Mouse (Mus musculus): ENCODE data around the gene Cth. TPM values are rescaled to one million over a fixed set of nuclear protein-coding genes. Genes with fewer than 3 reads are reported as not detected.

Gene Cth
- polyA plus RNA-seq (2017; shearing (Covaris generic)): not detected

DNA sequence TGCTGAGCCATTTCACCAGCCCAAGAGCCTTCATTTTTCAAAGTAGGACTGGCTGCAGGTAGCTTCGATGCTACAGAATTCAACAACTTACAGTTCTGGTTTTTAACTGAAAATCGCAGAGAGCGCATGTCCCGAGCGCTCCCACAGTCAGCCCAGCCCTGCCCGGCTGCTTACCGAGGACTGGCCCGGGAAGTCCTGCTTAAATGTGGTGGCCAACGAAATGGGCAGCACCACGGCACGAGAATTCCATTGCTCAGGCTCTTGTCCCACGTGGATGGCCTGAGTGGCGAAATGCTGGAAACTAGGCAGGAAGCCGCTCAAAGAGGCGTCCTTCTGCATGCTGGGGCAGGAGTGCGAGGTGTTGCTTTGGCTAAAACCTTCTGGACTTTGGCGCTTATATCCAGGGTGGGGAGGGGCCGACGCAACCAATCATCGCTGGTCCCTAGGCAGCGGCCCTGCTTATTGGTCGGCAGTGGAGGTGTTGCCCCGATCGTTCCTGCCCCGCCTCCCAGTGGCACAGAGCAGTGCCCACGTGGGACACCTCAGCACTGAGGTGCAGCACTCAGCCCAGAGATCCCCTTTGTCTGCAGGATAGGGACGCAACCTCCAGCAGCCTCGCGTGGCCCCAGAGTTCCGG is at the start of gene Cth:
TSS of gene Cth (minus strand) at position 386 of the 637 bp plus-strand sequence.

DNA sequence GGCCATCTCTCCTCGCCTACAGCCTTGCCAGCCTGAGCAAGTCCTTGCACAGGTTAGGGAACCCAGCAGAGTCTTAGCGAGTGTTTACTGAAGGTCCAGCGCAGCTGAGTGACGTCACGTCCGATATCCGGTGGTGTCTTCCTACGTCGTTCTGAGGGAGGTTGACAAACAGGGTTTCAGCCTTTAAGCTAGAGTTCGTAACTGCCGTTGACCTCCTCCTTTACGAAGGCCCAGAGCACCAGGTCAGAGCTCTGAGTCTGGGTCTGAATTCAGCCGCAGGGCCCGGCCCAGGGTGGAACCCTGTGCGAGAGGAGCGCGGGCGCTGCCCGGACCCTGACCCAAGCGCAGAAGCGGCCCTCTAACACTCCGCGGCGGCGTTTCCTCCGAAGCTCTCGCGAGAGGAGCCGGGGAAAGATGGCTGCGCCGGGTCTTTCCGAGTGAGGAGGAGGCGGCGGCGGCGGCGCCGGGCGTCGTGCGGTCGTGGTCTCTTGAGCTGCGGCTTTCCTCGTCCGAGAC is 22.0 kb upstream of the Cth start, which contains the start of gene Ankrd13c:
TSS of gene Ankrd13c (plus strand) at position 397 of the 516 bp plus-strand sequence.

Other genes starting within 250 kb of the Cth start
- gene Ankrd13c, start 22.2 kb upstream of the Cth start, polyA plus RNA-seq (2017; shearing (Covaris generic)): 104 TPM
- 490 TPM for gene Srsf11, start 111.6 kb upstream of the Cth start, polyA plus RNA-seq (2017; shearing (Covaris generic))
- gene Lrrc40, start 111.6 kb upstream of the Cth start, polyA plus RNA-seq (2017; shearing (Covaris generic)): 36.7 TPM